Mouse (Mus musculus) spleen, adult 2 months (tissue): ENCODE results near the gene Gm7075. TPM values are rescaled to one million over a fixed set of nuclear protein-coding genes. Genes with fewer than 3 reads are reported as not detected.

ENCODE experiments used
- DNase-seq, 2 experiments: peaks; one replicate each; pipeline versions ENCODE4 v3.0.0 to v3.0.0-alpha.2; 2012 to 2021; ENCODE audit warnings: low spot score in 2 of 2, low read depth in 1 of 2
- H3K27ac ChIP-seq: fragments of 200-500 bp; 2 replicates; pipeline ENCODE4 v1.5.1; 2012; ENCODE audit warnings: low read length, inconsistent platforms; ENCODE audit not compliant: insufficient read depth
- H3K27me3 ChIP-seq: fragments of 200-500 bp; 2 replicates; pipeline ENCODE4 v1.6.1; 2012; ENCODE audit warnings: mild to moderate bottlenecking, moderate library complexity, low read length, inconsistent platforms; ENCODE audit not compliant: control insufficient read depth, insufficient read depth
- H3K36me3 ChIP-seq: fragments of 200-500 bp; 2 replicates; pipeline ENCODE4 v1.6.1; 2012; ENCODE audit warnings: mild to moderate bottlenecking, low read length, inconsistent platforms; ENCODE audit not compliant: control insufficient read depth, insufficient read depth
- H3K4me1 ChIP-seq: fragments of 200-500 bp; 2 replicates; pipeline ENCODE4 v1.6.1; 2011; ENCODE audit warnings: inconsistent platforms; ENCODE audit not compliant: control insufficient read depth, insufficient read depth, insufficient read length
- H3K4me3 ChIP-seq: fragments of 200-500 bp; 2 replicates; pipeline ENCODE4 v1.5.1; 2011; ENCODE audit warnings: mild to moderate bottlenecking, inconsistent platforms; ENCODE audit not compliant: insufficient read depth, insufficient read length; ENCODE audit errors: extremely low read depth
- CTCF ChIP-seq: fragments of 200-500 bp; IDR thresholded peaks from 2 replicates; pipeline ENCODE4 v1.5.1; 2011; ENCODE audit warnings: mild to moderate bottlenecking, inconsistent platforms; ENCODE audit not compliant: insufficient read depth, insufficient read length, insufficient replicate concordance; ENCODE audit errors: extremely low read depth
- POLR2A ChIP-seq: fragments of 200-500 bp; IDR thresholded peaks from 2 replicates; pipeline ENCODE4 v1.6.1; 2011; ENCODE audit warnings: low read depth, low read length, inconsistent platforms
- WGBS: fragments of 180-500 bp; shearing (Covaris S2); methylation state at CpG from one replicate; pipeline ENCODE4 v1.1.7; 2018; 5-methylcytosine and 5-hydroxymethylcytosine counted together
- polyA plus RNA-seq: library from polyadenylated mRNA; depleted of rRNA; stranded (reverse); fragments of >200 nt; gene quantifications from 2 replicates; pipeline ENCODE4 v1.2.3, GENCODE M21; 2012

Gene Gm7075
- polyA plus RNA-seq, 1 experiment = not detected

DNA sequence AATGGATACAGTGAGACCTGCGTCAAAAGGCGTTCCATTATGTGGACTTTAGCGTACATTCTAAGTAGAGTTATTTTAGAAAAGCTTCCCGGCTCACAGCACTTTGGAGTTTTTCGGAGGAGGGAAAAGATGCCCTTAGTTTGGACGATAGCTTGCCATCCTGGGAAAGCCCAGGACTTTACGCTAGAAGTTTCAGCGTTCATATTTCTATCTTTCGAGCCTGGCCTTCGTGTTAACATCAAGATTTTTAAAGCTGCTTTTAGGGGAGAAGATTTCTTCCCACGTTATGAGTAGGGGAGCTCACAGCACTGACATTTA lies 7.4 kb upstream of the Gm7075 start:
- no peaks in the 10 kb centered on the region for H3K27me3 ChIP-seq
- H3K36me3 ChIP-seq = no peaks in the 10 kb centered on the region
- TF ChIP-seq POLR2A (no peak), CTCF (no peak)
- no peaks in the 10 kb centered on the region for H3K4me1 ChIP-seq
- no peak for DNase-seq
- WGBS = 2% methylated on average over 11 of the region's 11 CpGs
- H3K4me3 ChIP-seq = peak overlapping the region; percentile 74
- peak overlapping the region; percentile 77 for H3K27ac ChIP-seq

GRCm38 (mm10) chr10:63428243-63429022 lies 6.8 kb upstream of the Gm7075 start:
- H3K4me1 ChIP-seq = no peaks in the 10 kb centered on the region
- peak; percentile 17 to 30 for DNase-seq
- H3K27me3 ChIP-seq = no peaks in the 10 kb centered on the region
- no peaks in the 10 kb centered on the region for H3K36me3 ChIP-seq
- TF ChIP-seq CTCF = no peak
- no peak for TF ChIP-seq POLR2A
- peak overlapping the region; percentile 77 for H3K27ac ChIP-seq
- WGBS = 8% methylated on average over 19 of the region's 19 CpGs
- peak overlapping the region; percentile 74 for H3K4me3 ChIP-seq

DNA sequence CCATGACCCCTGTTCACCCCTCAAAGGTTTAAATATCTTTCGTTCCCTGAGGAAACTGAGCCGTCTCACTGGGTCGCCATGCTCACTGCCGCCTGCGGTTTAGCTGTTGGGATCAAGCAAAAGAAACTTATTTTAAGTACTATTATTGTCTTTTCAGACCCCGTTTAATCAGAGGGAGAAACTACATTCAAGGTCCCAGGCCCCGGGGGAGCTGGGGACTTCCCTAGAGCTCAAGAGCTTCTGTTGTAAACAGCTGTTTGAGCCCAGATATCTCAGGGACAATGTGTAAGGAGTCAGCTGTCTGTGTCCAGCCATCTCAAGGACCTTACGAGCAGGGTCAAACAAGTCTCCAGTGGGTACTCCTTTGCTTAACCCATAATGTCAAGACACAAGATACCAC lies 5.6 kb upstream of the Gm7075 start:
- WGBS = 80% methylated on average over 8 of the region's 8 CpGs
- Histone ChIP-seq H3K27me3 (no peaks in the 10 kb centered on the region), H3K36me3 (no peaks in the 10 kb centered on the region), H3K27ac (no peak overlapping the region), H3K4me1 (no peaks in the 10 kb centered on the region), H3K4me3 (no peak overlapping the region)
- DNase-seq = no peak
- no peak for TF ChIP-seq CTCF
- no peak for TF ChIP-seq POLR2A

GRCm38 (mm10) chr10:63424475-63424814 lies 2.9 kb upstream of the Gm7075 start:
- peak; percentile 48 to 52 for DNase-seq
- no peak for TF ChIP-seq POLR2A
- TF ChIP-seq CTCF = peak; percentile 24; the same call in 1 of the 2 replicates
- no peaks in the 10 kb centered on the region for H3K4me1 ChIP-seq

GRCm38 (mm10) chr10:63423591-63424474 lies 2.2 kb upstream of the Gm7075 start:
- no peak overlapping the region for H3K27ac ChIP-seq

More at GRCm38 (mm10) chr10:63424475-63424814, 2.9 kb upstream of the Gm7075 start:
- H3K36me3 ChIP-seq = no peaks in the 10 kb centered on the region
- no peak overlapping the region for H3K27ac ChIP-seq
- no peaks in the 10 kb centered on the region for H3K27me3 ChIP-seq
- H3K4me3 ChIP-seq = no peak overlapping the region

DNA sequence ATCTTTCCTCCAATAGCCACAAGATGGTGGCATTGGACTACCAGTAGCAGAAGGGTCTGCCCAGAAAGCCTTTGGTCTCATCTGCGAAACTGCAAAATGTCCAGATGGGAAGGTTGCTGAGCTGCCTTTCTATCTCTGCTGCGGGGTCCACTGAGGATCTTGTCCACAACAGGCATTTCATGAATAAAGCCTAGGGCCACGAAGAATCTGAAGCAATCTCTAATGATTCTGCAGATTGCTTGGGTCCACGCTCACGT lies 1.1 kb upstream of the Gm7075 start:
- H3K4me1 ChIP-seq = no peaks in the 10 kb centered on the region
- no peaks in the 10 kb centered on the region for H3K27me3 ChIP-seq
- 91% methylated on average over 5 of the region's 5 CpGs for WGBS
- no peak overlapping the region for H3K4me3 ChIP-seq
- no peak overlapping the region for H3K27ac ChIP-seq
- TF ChIP-seq POLR2A = no peak
- H3K36me3 ChIP-seq = no peaks in the 10 kb centered on the region
- DNase-seq = no peak

More at GRCm38 (mm10) chr10:63423591-63424474, 2.2 kb upstream of the Gm7075 start:
- WGBS = 84% methylated on average over 9 of the region's 9 CpGs
- no peak for DNase-seq
- no peaks in the 10 kb centered on the region for H3K27me3 ChIP-seq
- H3K4me1 ChIP-seq = no peaks in the 10 kb centered on the region
- no peak overlapping the region for H3K4me3 ChIP-seq
- no peak for TF ChIP-seq CTCF
- TF ChIP-seq POLR2A = no peak
- H3K36me3 ChIP-seq = no peaks in the 10 kb centered on the region

DNA sequence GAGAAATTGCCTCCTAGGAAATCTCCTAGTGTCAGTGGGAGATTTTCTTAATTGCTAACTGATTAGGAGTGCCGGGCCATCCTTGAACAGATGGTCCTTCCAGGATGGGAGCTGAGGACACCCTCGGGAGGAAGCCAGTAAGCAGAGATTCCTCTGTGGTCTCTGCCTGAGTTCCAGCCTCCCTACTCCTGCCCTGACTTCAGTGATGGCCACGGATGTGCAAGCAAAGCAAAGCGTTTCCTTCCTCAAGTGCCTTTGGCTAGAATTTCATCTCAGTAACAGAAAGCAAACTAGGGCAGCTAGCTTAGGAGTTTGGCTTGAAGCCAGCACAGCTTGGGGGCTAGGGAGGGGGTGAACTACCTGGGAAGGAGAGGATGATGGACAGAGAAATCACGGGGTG lies 4.5 kb downstream of the Gm7075 start:
- H3K27me3 ChIP-seq = no peaks in the 10 kb centered on the region
- no peaks in the 10 kb centered on the region for H3K36me3 ChIP-seq
- H3K4me1 ChIP-seq = no peaks in the 10 kb centered on the region
- no peak for TF ChIP-seq CTCF
- no peak for TF ChIP-seq POLR2A
- no peak overlapping the region for H3K27ac ChIP-seq
- no peak overlapping the region for H3K4me3 ChIP-seq
- DNase-seq = no peak
- WGBS = 24% methylated on average over 5 of the region's 5 CpGs
